Mouse (Mus musculus) stomach, postnatal 0 days (tissue): ENCODE measurements at regions not wholly inside any gene's neighbourhood (a gene's known extent, or its start where the extent isn't known, plus 50 kb on each side); places are given as distances from the start of the nearest gene placed in this dataset.
A peak's percentile ranks its signal among the peaks of the same experiment; 100 is the strongest.

Experiments
- ATAC-seq: fragments of 200-750 bp; cut with Nextera tagmentation; 2 replicates; pipeline ENCODE4 v1.8.0; 2017; ENCODE audit not compliant: low FRiP score, low TSS enrichment
- DNase-seq: peaks from one replicate; pipeline ENCODE4 v3.0.0-alpha.2; 2016; ENCODE audit warnings: low spot score
- H3K27ac ChIP-seq: fragments of 300-500 bp; sonication (generic); replicated peaks from 2 replicates; pipeline ENCODE4 v1.5.1; 2014; ENCODE audit warnings: mild to moderate bottlenecking, control low read depth
- H3K27me3 ChIP-seq: fragments of 300-500 bp; sonication (generic); 2 replicates; pipeline ENCODE4 v1.6.1; 2014; ENCODE audit warnings: low read length; ENCODE audit not compliant: control insufficient read depth, insufficient read depth
- H3K36me3 ChIP-seq: fragments of 300-500 bp; sonication (generic); 2 replicates; pipeline ENCODE4 v1.6.1; 2014; ENCODE audit warnings: low read length, mixed read lengths; ENCODE audit not compliant: control insufficient read depth, insufficient read depth
- H3K4me1 ChIP-seq: fragments of 300-500 bp; sonication (generic); replicated peaks from 2 replicates; pipeline ENCODE4 v1.6.1; 2014; ENCODE audit warnings: antibody characterized with exemption; ENCODE audit not compliant: control insufficient read depth, insufficient read depth
- H3K4me2 ChIP-seq: fragments of 300-500 bp; sonication (generic); replicated peaks from 2 replicates; pipeline ENCODE4 v1.6.1; 2014; ENCODE audit warnings: low read depth, mild to moderate bottlenecking, control low read depth, moderate library complexity
- H3K4me3 ChIP-seq: fragments of 300-500 bp; sonication (generic); 2 replicates; pipeline ENCODE4 v1.5.1; 2014; ENCODE audit warnings: low read depth, low read length, control low read depth
- H3K9ac ChIP-seq: fragments of 300-500 bp; sonication (generic); 2 replicates; pipeline ENCODE4 v1.6.1; 2014; ENCODE audit warnings: mild to moderate bottlenecking, low read length, control low read depth, mixed read lengths
- H3K9me3 ChIP-seq: fragments of 300-500 bp; sonication (generic); 2 replicates; pipeline ENCODE4 v1.6.1; 2016; ENCODE audit warnings: low read length; ENCODE audit not compliant: control insufficient read depth
- CTCF ChIP-seq: IDR thresholded peaks from 2 replicates; pipeline ENCODE4 v1.5.1; 2016; ENCODE audit warnings: antibody characterized with exemption, low read depth, mild to moderate bottlenecking, moderate library complexity
- EP300 ChIP-seq: optimal IDR thresholded peaks from 2 replicates; pipeline ENCODE3; 2016; ENCODE audit warnings: antibody characterized with exemption
- WGBS: fragments of 180-500 bp; shearing (Covaris S2); extraction: QIAGEN DNeasy Blood & Tissue Kit; methylation state at CpG from one replicate; pipeline ENCODE4 v1.1.7; 2014; 5-methylcytosine and 5-hydroxymethylcytosine counted together

- peak; percentile 42; the same call in 1 of the 2 replicates for ATAC-seq
- no peak for DNase-seq
- TF ChIP-seq EP300 (no peak), CTCF (no peak)
- 26% methylated on average over 3 of the region's 3 CpGs for WGBS
- Histone ChIP-seq H3K36me3 (no peaks in the 10 kb centered on the region), H3K4me3 (no peak overlapping the region), H3K9ac (no peak overlapping the region), H3K4me2 (no peak overlapping the region), H3K27me3 (no peaks in the 10 kb centered on the region), H3K27ac (no peak overlapping the region), H3K9me3 (no peaks in the 10 kb centered on the region), H3K4me1 (no peaks in the 10 kb centered on the region)
Observed at GRCm38 (mm10) chr1:51584925-51585424, 106.8 kb upstream of the Nabp1 start.

- Histone ChIP-seq H3K9me3 (no peaks in the 10 kb centered on the region), H3K4me3 (no peak overlapping the region), H3K4me2 (no peak overlapping the region), H3K36me3 (no peaks in the 10 kb centered on the region), H3K9ac (no peak overlapping the region), H3K4me1 (no peaks in the 10 kb centered on the region), H3K27ac (no peak overlapping the region), H3K27me3 (no peaks in the 10 kb centered on the region)
- no peak for TF ChIP-seq EP300
- TF ChIP-seq CTCF, result no peak
- no peak for ATAC-seq
- WGBS, result 61% methylated on average over 4 of the region's 4 CpGs
- no peak for DNase-seq
Observed at GRCm38 (mm10) chr1:51583871-51584270, 105.6 kb upstream of the Nabp1 start.

- no peak overlapping the region for H3K27ac ChIP-seq
- no peaks in the 10 kb centered on the region for H3K4me1 ChIP-seq
- H3K4me2 ChIP-seq, result no peak overlapping the region
- no peaks in the 10 kb centered on the region for H3K36me3 ChIP-seq
- H3K4me3 ChIP-seq, result no peak overlapping the region
- WGBS, result 39% methylated on average over 7 of the region's 7 CpGs
- ATAC-seq (no peak), DNase-seq (no peak)
- TF ChIP-seq CTCF (no peak), EP300 (no peak)
- H3K9me3 ChIP-seq, result no peaks in the 10 kb centered on the region
- H3K27me3 ChIP-seq, result no peaks in the 10 kb centered on the region
- no peak overlapping the region for H3K9ac ChIP-seq
Observed at GRCm38 (mm10) chr1:51580074-51580473, 101.8 kb upstream of the Nabp1 start.

- Histone ChIP-seq H3K27ac (no peak overlapping the region), H3K27me3 (no peaks in the 10 kb centered on the region), H3K4me3 (no peak overlapping the region), H3K9me3 (no peaks in the 10 kb centered on the region), H3K4me2 (no peak overlapping the region), H3K4me1 (no peaks in the 10 kb centered on the region), H3K9ac (no peak overlapping the region), H3K36me3 (no peaks in the 10 kb centered on the region)
- DNase-seq (no peak), ATAC-seq (no peak)
- WGBS, result 86% methylated on average over 2 of the region's 2 CpGs
- TF ChIP-seq EP300, result no peak
- TF ChIP-seq CTCF, result no peak
Observed at GRCm38 (mm10) chr1:51577701-51578100, 99.5 kb upstream of the Nabp1 start.

GRCm38 (mm10) chr1:51572314-51573078 lies 94.3 kb upstream of the Nabp1 start:
- no peak for TF ChIP-seq CTCF
- no peak for TF ChIP-seq EP300
- no peak overlapping the region for H3K4me2 ChIP-seq
- H3K4me1 ChIP-seq, result no peaks in the 10 kb centered on the region
- H3K27me3 ChIP-seq, result no peaks in the 10 kb centered on the region
- WGBS, result 82% methylated on average over 8 of the region's 8 CpGs
- no peaks in the 10 kb centered on the region for H3K36me3 ChIP-seq
- H3K9ac ChIP-seq, result no peak overlapping the region
- DNase-seq, result no peak
- H3K9me3 ChIP-seq, result no peaks in the 10 kb centered on the region
- no peak overlapping the region for H3K27ac ChIP-seq
- no peak for ATAC-seq
- no peak overlapping the region for H3K4me3 ChIP-seq

- H3K9me3 ChIP-seq, result no peaks in the 10 kb centered on the region
- TF ChIP-seq EP300, result no peak
- TF ChIP-seq CTCF, result no peak
- DNase-seq (no peak), ATAC-seq (no peak)
- WGBS, result 96% methylated on average over 4 of the region's 4 CpGs
- no peak overlapping the region for H3K9ac ChIP-seq
- no peaks in the 10 kb centered on the region for H3K36me3 ChIP-seq
- no peak overlapping the region for H3K27ac ChIP-seq
- H3K4me1 ChIP-seq, result 0 out of 2 replicates have a peak, but pooled peaks cover 2% of the 10 kb centered on the region
- no peak overlapping the region for H3K4me2 ChIP-seq
- H3K4me3 ChIP-seq, result no peak overlapping the region
- no peaks in the 10 kb centered on the region for H3K27me3 ChIP-seq
Observed at GRCm38 (mm10) chr1:51569625-51570024, 91.4 kb upstream of the Nabp1 start.
